Mouse (Mus musculus) retina, postnatal 1 day (tissue): ENCODE measurements around the gene Fbxo47.
"Not testable (repeated sequence)": the region's sequence is repeated elsewhere in the genome, so short reads cannot be mapped to it uniquely, and the experiment has no call there.

ENCODE experiments used
- DNase-seq: peaks from one replicate; pipeline ENCODE4 v3.0.0-alpha.2; 2012

The Fbxo47 gene

GRCm38 (mm10) chr11:97877341-97877740 lies 6.6 kb downstream of the Fbxo47 start:
- DNase-seq: no peak

- DNase-seq: no peak
Observed at GRCm38 (mm10) chr11:97874396-97874795, 9.6 kb downstream of the Fbxo47 start.

GRCm38 (mm10) chr11:97872378-97872777 lies 11.6 kb downstream of the Fbxo47 start:
- not testable (repeated sequence) for DNase-seq

- DNase-seq: no peak
Observed at GRCm38 (mm10) chr11:97867591-97867990, 16.4 kb downstream of the Fbxo47 start.

- no peak for DNase-seq
Observed at GRCm38 (mm10) chr11:97866091-97866888, 17.7 kb downstream of the Fbxo47 start.

- DNase-seq: no peak
Observed at GRCm38 (mm10) chr11:97865421-97865820, 18.5 kb downstream of the Fbxo47 start.

- DNase-seq: no peak
Observed at GRCm38 (mm10) chr11:97862148-97862547, 21.8 kb downstream of the Fbxo47 start.

- DNase-seq: no peak
Observed at GRCm38 (mm10) chr11:97855473-97855872, 28.5 kb downstream of the Fbxo47 start.

- no peak for DNase-seq
Observed at GRCm38 (mm10) chr11:97851601-97852000, 32.4 kb downstream of the Fbxo47 start.

GRCm38 (mm10) chr11:97850367-97850766 lies 33.6 kb downstream of the Fbxo47 start:
- peak; percentile 7 for DNase-seq

GRCm38 (mm10) chr11:97842001-97842400 lies 42.0 kb downstream of the Fbxo47 start:
- peak; percentile 36 for DNase-seq

GRCm38 (mm10) chr11:97840991-97841661 lies 42.8 kb downstream of the Fbxo47 start:
- peak; percentile 88 for DNase-seq

GRCm38 (mm10) chr11:97840539-97840954 lies 43.4 kb downstream of the Fbxo47 start, which contains the start of gene B230217C12Rik:
TSS of gene B230217C12Rik (plus strand) at chr11:97840780.
- peak; percentile 75 for DNase-seq

GRCm38 (mm10) chr11:97840135-97840490 lies 43.8 kb downstream of the Fbxo47 start:
- peak; percentile 28 for DNase-seq

GRCm38 (mm10) chr11:97839441-97840134 lies 44.4 kb downstream of the Fbxo47 start:
- no peak for DNase-seq

- DNase-seq: no peak
Observed at GRCm38 (mm10) chr11:97838779-97839440, 45.0 kb downstream of the Fbxo47 start.

- DNase-seq: no peak
Observed at GRCm38 (mm10) chr11:97837641-97838149, 46.3 kb downstream of the Fbxo47 start.

GRCm38 (mm10) chr11:97837051-97837450 lies 46.9 kb downstream of the Fbxo47 start:
- not testable (repeated sequence) for DNase-seq

- DNase-seq: no peak
Observed at GRCm38 (mm10) chr11:97836541-97836940, 47.4 kb downstream of the Fbxo47 start.

- no peak for DNase-seq
Observed at GRCm38 (mm10) chr11:97833352-97833751, 50.6 kb downstream of the Fbxo47 start.

- no peak for DNase-seq
Observed at GRCm38 (mm10) chr11:97832001-97832400, 52.0 kb downstream of the Fbxo47 start.

- no peak for DNase-seq
Observed at GRCm38 (mm10) chr11:97830501-97830900, 53.5 kb downstream of the Fbxo47 start.
